Mouse (Mus musculus) kidney, embryonic 14.5 days (tissue): ENCODE results near the gene Nog. TPM values are rescaled to one million over a fixed set of nuclear protein-coding genes. Genes with fewer than 3 reads are reported as not detected.

Source experiments
- ATAC-seq: fragments of 200-750 bp; cut with Nextera tagmentation; 2 replicates; pipeline ENCODE4 v1.8.0; 2017; ENCODE audit warnings: moderate number of reproducible peaks, mild to moderate bottlenecking, moderate TSS enrichment, moderate library complexity; ENCODE audit not compliant: low FRiP score, low TSS enrichment
- H3K27ac ChIP-seq: fragments of 300-500 bp; sonication (generic); 2 replicates; pipeline ENCODE4 v1.5.1; 2014; ENCODE audit warnings: low read depth, mild to moderate bottlenecking, low read length, moderate library complexity, mixed read lengths
- H3K27me3 ChIP-seq: fragments of 300-500 bp; sonication (generic); 2 replicates; pipeline ENCODE4 v1.6.1; 2014; ENCODE audit warnings: mild to moderate bottlenecking, low read length; ENCODE audit not compliant: control insufficient read depth, insufficient read depth
- H3K36me3 ChIP-seq: fragments of 300-500 bp; sonication (generic); 2 replicates; pipeline ENCODE4 v1.6.1; 2014; ENCODE audit warnings: low read length, mixed read lengths; ENCODE audit not compliant: control insufficient read depth, insufficient read depth
- H3K4me1 ChIP-seq: fragments of 300-500 bp; sonication (generic); 2 replicates; pipeline ENCODE4 v1.6.1; 2014; ENCODE audit warnings: low read length, mixed read lengths; ENCODE audit not compliant: control insufficient read depth, insufficient read depth
- H3K4me2 ChIP-seq: fragments of 300-500 bp; sonication (generic); replicated peaks from 2 replicates; pipeline ENCODE4 v1.6.1; 2014; ENCODE audit warnings: low read depth, mild to moderate bottlenecking, low read length
- H3K4me3 ChIP-seq: fragments of 300-500 bp; sonication (generic); 2 replicates; pipeline ENCODE4 v1.5.1; 2014; ENCODE audit warnings: mild to moderate bottlenecking, low read length
- H3K9ac ChIP-seq: fragments of 300-500 bp; sonication (generic); 2 replicates; pipeline ENCODE4 v1.6.1; 2014; ENCODE audit warnings: low read depth, mild to moderate bottlenecking, low read length, moderate library complexity
- H3K9me3 ChIP-seq: fragments of 300-500 bp; sonication (generic); 2 replicates; pipeline ENCODE4 v1.6.1; 2016; ENCODE audit warnings: low read length; ENCODE audit not compliant: control insufficient read depth
- WGBS: fragments of 180-500 bp; shearing (Covaris S2); extraction: QIAGEN DNeasy Blood & Tissue Kit; methylation state at CpG from one replicate; pipeline ENCODE4 v1.1.7; 2014; 5-methylcytosine and 5-hydroxymethylcytosine counted together
- polyA plus RNA-seq: library from polyadenylated mRNA; unstranded; fragments of >200 nt; fragmentation: Nextera tagmentation; extraction: Ambion mirVana; gene quantifications from 2 replicates; pipeline ENCODE4 v1.2.1, GENCODE M21; 2014

The Nog gene
- polyA plus RNA-seq, 1 experiment from 2014 or later: 1.4 TPM

DNA sequence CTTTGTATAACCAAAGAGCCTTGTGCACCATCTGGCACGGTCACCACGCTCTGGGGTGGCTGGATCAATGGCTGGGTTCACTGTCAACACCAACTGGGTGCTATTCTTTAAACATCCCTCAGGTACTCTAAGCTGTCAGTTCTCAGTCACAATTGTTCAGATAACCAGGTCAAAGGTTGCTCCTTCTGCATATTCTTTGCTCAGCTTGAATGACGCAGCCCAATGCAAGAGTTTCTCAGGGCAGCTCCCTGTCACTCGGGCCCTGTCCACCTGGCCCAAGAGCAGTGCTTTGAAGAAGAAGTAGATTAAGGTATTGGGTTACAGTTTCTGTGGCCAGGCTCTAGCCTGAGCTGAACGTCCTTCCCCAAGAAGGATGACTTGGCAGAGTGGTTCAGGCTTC lies 12.2 kb upstream of the Nog start:
- ATAC-seq: no peak

DNA sequence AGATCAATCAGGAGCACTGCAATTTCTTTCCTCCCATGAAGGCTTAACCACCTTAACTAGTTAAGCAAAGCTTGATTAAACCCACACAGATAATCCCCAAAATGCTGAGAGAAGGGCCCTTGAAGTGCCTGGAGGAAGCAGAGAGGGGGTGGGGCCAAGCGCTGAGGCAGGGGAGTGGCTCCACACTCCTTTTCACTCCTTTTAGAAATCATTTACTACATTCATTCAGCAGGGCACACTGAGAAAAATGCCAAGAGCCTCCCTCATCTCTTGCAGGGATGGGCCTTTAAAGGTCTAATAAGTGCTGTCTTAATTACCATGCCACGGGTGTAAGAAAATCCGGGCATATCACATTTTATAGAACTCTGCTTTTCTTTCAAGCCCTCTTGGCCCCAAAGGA lies 10.2 kb upstream of the Nog start:
- Histone ChIP-seq H3K4me2 (no peak overlapping the region), H3K27me3 (no peaks in the 10 kb centered on the region), H3K4me1 (peaks cover 14% of the 10 kb centered on the region; the same call in 1 of the 2 replicates), H3K27ac (no peak overlapping the region), H3K4me3 (no peak overlapping the region), H3K9ac (no peak overlapping the region), H3K36me3 (no peaks in the 10 kb centered on the region), H3K9me3 (no peaks in the 10 kb centered on the region)
- WGBS: 11% methylated on average over 3 of the region's 3 CpGs
- ATAC-seq: no peak; the same call in 1 of the 2 replicates

More for the DNA sequence above, 12.2 kb upstream of the Nog start:
- WGBS: 42% methylated on average over 5 of the region's 5 CpGs
- H3K4me1 ChIP-seq: peaks cover 14% of the 10 kb centered on the region; the same call in 1 of the 2 replicates
- H3K27me3 ChIP-seq: no peaks in the 10 kb centered on the region
- H3K4me3 ChIP-seq: no peak overlapping the region
- no peak overlapping the region for H3K4me2 ChIP-seq
- no peaks in the 10 kb centered on the region for H3K9me3 ChIP-seq
- H3K27ac ChIP-seq: no peak overlapping the region
- H3K36me3 ChIP-seq: no peaks in the 10 kb centered on the region
- no peak overlapping the region for H3K9ac ChIP-seq

DNA sequence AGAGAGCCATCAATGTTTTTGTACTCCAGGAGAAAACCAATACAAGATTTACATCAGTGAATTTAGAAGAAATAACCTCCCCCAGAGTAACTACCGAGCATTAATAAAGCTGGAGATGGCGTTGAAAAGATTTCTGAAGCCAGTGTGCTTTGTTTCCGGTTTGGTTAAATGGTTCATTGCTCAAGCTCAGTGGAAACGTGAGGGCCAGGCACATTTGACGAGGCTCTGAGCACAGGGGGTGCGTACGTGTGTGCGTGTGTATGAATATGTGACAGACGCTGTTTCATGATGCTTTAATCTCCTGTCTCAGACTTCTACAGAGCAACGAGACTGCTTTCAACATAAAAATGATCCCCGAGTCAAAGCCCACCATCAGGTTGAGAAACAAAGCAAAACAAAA lies 8.1 kb upstream of the Nog start:
- H3K4me1 ChIP-seq: peaks cover 14% of the 10 kb centered on the region; the same call in 1 of the 2 replicates
- no peak overlapping the region for H3K4me2 ChIP-seq
- H3K27ac ChIP-seq: peak overlapping the region; percentile 17; the same call in 1 of the 2 replicates
- no peaks in the 10 kb centered on the region for H3K36me3 ChIP-seq
- H3K4me3 ChIP-seq: no peak overlapping the region
- no peaks in the 10 kb centered on the region for H3K27me3 ChIP-seq
- H3K9me3 ChIP-seq: no peaks in the 10 kb centered on the region
- H3K9ac ChIP-seq: no peak overlapping the region
- WGBS: 34% methylated on average over 11 of the region's 11 CpGs
- no peak for ATAC-seq

DNA sequence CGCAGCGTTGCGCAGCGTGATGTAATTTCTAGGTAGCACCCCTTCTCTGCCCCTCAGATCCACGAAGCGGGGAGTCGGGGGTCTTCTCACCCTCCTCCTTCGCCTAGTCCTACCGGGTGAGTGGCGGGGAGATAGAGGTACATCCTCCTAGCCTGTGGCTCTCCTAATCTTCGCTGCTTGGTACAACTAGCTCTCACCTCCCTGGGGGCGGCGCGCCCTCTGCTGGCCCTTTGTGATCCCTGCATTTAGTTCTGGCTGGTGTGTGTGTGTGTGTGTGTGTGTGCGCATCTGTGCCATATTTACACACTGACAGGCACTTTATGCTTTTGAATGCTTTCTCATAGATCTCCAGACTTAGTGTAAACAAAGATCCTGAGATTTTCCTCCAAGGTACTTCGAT lies 1.3 kb upstream of the Nog start:
- peaks cover 11% of the 10 kb centered on the region for H3K27me3 ChIP-seq
- ATAC-seq: peak; percentile 67

DNA sequence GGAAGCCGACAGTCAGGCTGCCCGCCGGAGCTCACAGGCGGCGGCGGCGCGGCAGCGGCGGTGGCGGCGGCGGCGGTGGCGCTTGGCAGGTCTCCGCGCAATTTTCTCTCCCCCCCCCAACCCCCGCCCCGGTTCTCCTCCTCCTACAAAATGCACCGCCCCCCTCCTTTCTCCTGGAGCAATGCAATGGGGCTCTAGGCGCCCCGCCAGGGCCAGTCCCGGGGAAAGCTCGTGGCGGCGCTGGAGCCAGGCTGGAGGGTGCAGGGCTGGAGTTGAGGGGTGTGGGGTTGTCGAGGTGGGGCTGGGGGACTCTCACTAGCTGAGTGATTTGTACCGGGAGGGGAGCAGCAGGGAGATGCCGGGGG lies 666 bp upstream of the Nog start:
- Histone ChIP-seq H3K27me3 (peaks cover 11% of the 10 kb centered on the region), H3K9ac (peak overlapping the region; percentile 59), H3K4me1 (peaks cover 17% of the 10 kb centered on the region; the same call in 1 of the 2 replicates), H3K4me3 (peak overlapping the region; percentile 64), H3K4me2 (peak overlapping the region; percentile 98), H3K27ac (no peak overlapping the region; the same call in 1 of the 2 replicates), H3K36me3 (no peaks in the 10 kb centered on the region), H3K9me3 (no peaks in the 10 kb centered on the region)
- ATAC-seq: peak; percentile 59
- 0% methylated on average over 7 of the region's 29 CpGs for WGBS

More for the DNA sequence above, 1.3 kb upstream of the Nog start:
- Histone ChIP-seq H3K9me3 (no peaks in the 10 kb centered on the region), H3K9ac (no peak overlapping the region), H3K27ac (no peak overlapping the region), H3K4me2 (peak overlapping the region; percentile 98), H3K4me3 (peak overlapping the region; percentile 64), H3K36me3 (no peaks in the 10 kb centered on the region), H3K4me1 (peaks cover 14% of the 10 kb centered on the region; the same call in 1 of the 2 replicates)
- WGBS: 3% methylated on average over 16 of the region's 16 CpGs

DNA sequence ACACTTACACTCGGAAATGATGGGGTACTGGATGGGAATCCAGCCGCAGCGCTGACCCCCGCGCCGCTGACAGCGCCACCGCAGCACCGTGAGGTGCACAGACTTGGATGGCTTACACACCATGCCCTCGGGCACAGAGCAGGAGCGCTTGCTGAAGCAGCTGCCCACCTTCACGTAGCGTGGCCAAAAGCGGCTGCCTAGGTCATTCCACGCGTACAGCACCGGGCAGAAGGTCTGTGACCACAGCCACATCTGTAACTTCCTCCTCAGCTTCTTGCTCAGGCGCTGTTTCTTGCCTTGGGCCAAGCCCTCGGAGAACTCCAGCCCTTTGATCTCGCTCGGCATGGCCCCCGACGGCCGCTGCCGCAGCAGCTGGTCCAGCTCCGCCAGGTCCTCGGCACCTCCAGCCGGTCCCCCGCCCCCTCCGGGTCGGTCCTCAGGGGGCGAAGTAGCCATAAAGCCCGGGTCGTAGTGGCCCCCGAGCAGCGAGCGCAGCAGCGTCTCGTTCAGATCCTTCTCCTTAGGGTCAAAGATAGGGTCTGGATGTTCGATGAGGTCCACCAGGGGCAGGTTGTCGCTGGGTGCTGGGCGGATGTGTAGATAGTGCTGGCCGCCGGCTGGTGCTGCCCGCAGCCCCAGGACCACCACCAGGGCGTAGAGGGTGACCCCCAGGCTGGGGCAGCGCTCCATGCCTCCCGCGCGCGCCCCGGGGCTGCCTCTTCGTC lies 639 bp downstream of the Nog start:
- WGBS: under 1% methylated on average over 47 of the region's 53 CpGs
- 0 out of 2 replicates have a peak, but pooled peaks have one; percentile 14 for ATAC-seq
- Histone ChIP-seq H3K27me3 (peaks cover 11% of the 10 kb centered on the region), H3K9me3 (no peaks in the 10 kb centered on the region), H3K4me1 (peaks cover 18% of the 10 kb centered on the region; the same call in 1 of the 2 replicates), H3K4me3 (peak overlapping the region; percentile 64), H3K36me3 (no peaks in the 10 kb centered on the region), H3K27ac (0 out of 2 replicates have a peak overlapping the region, but pooled peaks have one; percentile 9), H3K9ac (peak overlapping the region; percentile 59), H3K4me2 (peak overlapping the region; percentile 98)

DNA sequence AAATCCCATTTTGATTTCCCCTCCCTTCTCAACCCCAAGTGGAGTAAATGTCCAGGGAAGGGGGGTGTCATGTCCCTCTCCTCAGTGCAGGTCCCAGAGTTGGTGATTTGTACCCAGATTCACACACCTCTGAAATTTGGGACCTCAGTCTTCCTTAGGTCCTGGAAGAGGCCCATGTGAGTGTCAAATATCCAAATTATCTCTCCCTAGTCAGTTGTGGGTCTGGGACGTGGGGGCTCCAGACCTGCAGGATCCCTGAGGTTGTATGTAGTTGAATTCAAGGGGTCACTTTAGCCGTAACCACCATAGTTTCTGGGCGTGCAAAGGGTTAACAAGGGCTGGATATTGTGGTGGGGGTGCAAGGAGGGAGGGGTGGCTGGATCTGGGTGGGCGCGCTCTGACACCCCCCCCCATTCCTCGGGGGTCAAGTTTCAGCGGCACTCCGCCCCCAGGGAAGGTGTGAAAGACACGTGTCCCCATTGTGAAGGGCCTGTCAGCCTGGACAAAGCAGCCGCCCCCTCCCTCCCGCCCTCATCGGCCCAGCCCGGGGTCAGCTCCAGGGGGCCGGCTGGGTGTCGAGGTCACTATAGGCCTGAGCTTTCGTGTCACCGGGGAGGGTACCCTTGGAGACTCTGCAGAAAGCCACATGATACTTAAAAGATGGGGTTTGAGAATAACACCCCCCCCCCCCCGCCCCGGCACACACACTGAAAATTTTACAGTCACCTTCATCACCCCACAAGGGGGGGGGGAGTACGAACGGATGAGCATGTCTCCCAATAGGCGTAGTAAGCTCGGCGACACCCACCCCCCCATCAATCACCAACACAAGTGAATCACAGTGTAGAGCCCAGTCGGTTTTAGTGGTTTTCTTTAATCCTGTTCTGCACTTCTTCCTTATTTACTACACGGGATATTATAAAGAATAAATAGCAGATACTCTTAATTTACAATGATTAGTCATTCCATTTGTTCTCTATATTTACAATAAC lies 2.1 kb downstream of the Nog start:
- Histone ChIP-seq H3K9ac (no peak overlapping the region), H3K4me3 (peak overlapping the region; percentile 41), H3K4me2 (peak overlapping the region; percentile 81), H3K27me3 (peaks cover 15% of the 10 kb centered on the region), H3K4me1 (peaks cover 18% of the 10 kb centered on the region; the same call in 1 of the 2 replicates), H3K27ac (no peak overlapping the region), H3K9me3 (no peaks in the 10 kb centered on the region), H3K36me3 (no peaks in the 10 kb centered on the region)
- WGBS: under 1% methylated on average over 25 of the region's 26 CpGs
- no peak for ATAC-seq

DNA sequence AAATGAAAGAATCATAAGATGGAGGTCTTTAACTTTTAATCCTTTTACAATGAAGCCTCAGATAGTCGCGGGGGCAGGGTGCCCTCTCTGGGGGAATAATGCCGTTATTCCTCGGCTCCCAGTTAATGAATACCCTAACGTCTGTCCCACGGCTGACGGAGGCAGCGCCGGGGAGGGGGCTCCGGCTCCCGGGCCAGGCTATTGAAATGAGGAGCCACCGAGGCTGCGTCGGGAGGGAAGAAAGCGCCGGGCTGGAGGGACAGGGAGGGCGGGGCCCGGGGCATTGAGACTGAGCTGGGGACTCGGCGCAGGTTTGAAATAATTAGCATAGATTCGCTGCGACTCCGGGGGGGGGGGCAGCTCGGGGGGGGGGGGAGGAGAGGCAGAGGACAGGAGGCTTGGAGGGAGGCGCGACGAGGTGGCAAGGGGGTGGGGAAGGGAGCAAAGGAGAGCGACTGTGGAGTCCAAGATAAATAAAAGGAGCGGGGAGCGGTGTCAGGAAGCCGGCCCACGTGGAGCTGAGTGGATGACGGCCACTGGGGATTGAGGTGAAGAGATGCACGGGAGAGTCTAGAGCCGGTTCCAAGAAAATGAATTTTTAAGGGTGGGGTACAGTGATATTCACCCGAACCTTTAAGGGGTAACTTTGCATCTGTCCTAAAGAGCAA lies 2.9 kb downstream of the Nog start:
- Histone ChIP-seq H3K4me3 (peak overlapping the region; percentile 41), H3K9ac (no peak overlapping the region), H3K27ac (no peak overlapping the region), H3K4me2 (peak overlapping the region; percentile 81), H3K4me1 (peaks cover 18% of the 10 kb centered on the region; the same call in 1 of the 2 replicates), H3K36me3 (no peaks in the 10 kb centered on the region), H3K9me3 (no peaks in the 10 kb centered on the region), H3K27me3 (peaks cover 15% of the 10 kb centered on the region)
- ATAC-seq: no peak; the same call in 1 of the 2 replicates
- WGBS: under 1% methylated on average over 30 of the region's 36 CpGs
